Mouse (Mus musculus): ENCODE measurements around the gene Ccdc27.

Gene Ccdc27

GRCm38 (mm10) chr4:154042577-154042976, at the start of gene Ccdc27:
TSS of gene Ccdc27 (minus strand) at chr4:154042677.
- DNase-seq (ENCODE audit: low spot score in 2 of 2), result no peak

- DNase-seq (ENCODE audit: low spot score in 2 of 2), result no peak
Observed at GRCm38 (mm10) chr4:154091356-154091755, 48.9 kb upstream of the Ccdc27 start.

- no peak for DNase-seq (ENCODE audit: low spot score in 2 of 2)
Observed at GRCm38 (mm10) chr4:154089205-154089604, 46.7 kb upstream of the Ccdc27 start.

- peak in 1 of 2 experiments; percentile 24 for DNase-seq (ENCODE audit: low spot score in 2 of 2)
Observed at GRCm38 (mm10) chr4:154086436-154086835, 44.0 kb upstream of the Ccdc27 start.

- peak; percentile 26 to 29 for DNase-seq (ENCODE audit: low spot score in 2 of 2)
Observed at GRCm38 (mm10) chr4:154085856-154086255, 43.4 kb upstream of the Ccdc27 start.

- no peak for DNase-seq (ENCODE audit: low spot score in 2 of 2)
Observed at GRCm38 (mm10) chr4:154081974-154082373, 39.5 kb upstream of the Ccdc27 start.

- DNase-seq (ENCODE audit: low spot score in 2 of 2), result no peak
Observed at GRCm38 (mm10) chr4:154081021-154081420, 38.5 kb upstream of the Ccdc27 start.

- peak; percentile 27 to 31 for DNase-seq (ENCODE audit: low spot score in 2 of 2)
Observed at GRCm38 (mm10) chr4:154080211-154080610, 37.7 kb upstream of the Ccdc27 start.

- DNase-seq (ENCODE audit: low spot score in 2 of 2), result no peak
Observed at GRCm38 (mm10) chr4:154071941-154072340, 29.5 kb upstream of the Ccdc27 start.

- DNase-seq (ENCODE audit: low spot score in 2 of 2), result no peak
Observed at GRCm38 (mm10) chr4:154071521-154071920, 29.0 kb upstream of the Ccdc27 start.

- DNase-seq (ENCODE audit: low spot score in 2 of 2), result no peak
Observed at GRCm38 (mm10) chr4:154070896-154071295, 28.4 kb upstream of the Ccdc27 start.

- peak; percentile 21 to 53 for DNase-seq (ENCODE audit: low spot score in 2 of 2)
Observed at GRCm38 (mm10) chr4:154064827-154065773, 22.6 kb upstream of the Ccdc27 start.

GRCm38 (mm10) chr4:154057696-154058095, 15.2 kb upstream of the Ccdc27 start:
- DNase-seq (ENCODE audit: low spot score in 2 of 2), result no peak

- DNase-seq (ENCODE audit: low spot score in 2 of 2), result no peak
Observed at GRCm38 (mm10) chr4:154056661-154057060, 14.2 kb upstream of the Ccdc27 start.

GRCm38 (mm10) chr4:154056046-154056445, 13.6 kb upstream of the Ccdc27 start:
- DNase-seq (ENCODE audit: low spot score in 2 of 2), result no peak

GRCm38 (mm10) chr4:154055482-154055881, 13.0 kb upstream of the Ccdc27 start:
- DNase-seq (ENCODE audit: low spot score in 2 of 2), result no peak

- DNase-seq (ENCODE audit: low spot score in 2 of 2), result no peak
Observed at GRCm38 (mm10) chr4:154053065-154053464, 10.6 kb upstream of the Ccdc27 start.

GRCm38 (mm10) chr4:154051401-154051800, 8.9 kb upstream of the Ccdc27 start:
- peak in 1 of 2 experiments; percentile 36 for DNase-seq (ENCODE audit: low spot score in 2 of 2)

- DNase-seq (ENCODE audit: low spot score in 2 of 2), result no peak
Observed at GRCm38 (mm10) chr4:154045837-154046236, 3.4 kb upstream of the Ccdc27 start.

- DNase-seq (ENCODE audit: low spot score in 2 of 2), result no peak
Observed at GRCm38 (mm10) chr4:154037123-154037522, 5.4 kb downstream of the Ccdc27 start.

- DNase-seq (ENCODE audit: low spot score in 2 of 2), result no peak
Observed at GRCm38 (mm10) chr4:154028646-154029045, 13.8 kb downstream of the Ccdc27 start.

- DNase-seq (ENCODE audit: low spot score in 2 of 2), result no peak
Observed at GRCm38 (mm10) chr4:154028066-154028465, 14.4 kb downstream of the Ccdc27 start.

GRCm38 (mm10) chr4:154026441-154026761, 16.1 kb downstream of the Ccdc27 start:
- no peak for DNase-seq (ENCODE audit: low spot score in 2 of 2)
